Mouse (Mus musculus) granulocyte monocyte progenitor cell, adult 5-6 weeks (primary cell): ENCODE measurements around the gene Cd47. TPM values are rescaled to one million over a fixed set of nuclear protein-coding genes. Genes with fewer than 3 reads are reported as not detected.

Source experiments
- ATAC-seq: replicated peaks from 2 replicates; pipeline ENCODE4 v1.8.0; 2016; ENCODE audit warnings: mild to moderate bottlenecking, moderate TSS enrichment, inconsistent platforms; ENCODE audit not compliant: poor library complexity, severe bottlenecking
- total RNA-seq, 2 experiments: library from RNA; stranded (forward) in 1 of 2; stranded (reverse) in 1 of 2; fragments of 200-712, 200-1000 nt in 1 of 2; fragments of >200 nt in 1 of 2; fragmentation: Nextera tagmentation in 1 of 2; gene quantifications; 2 replicates each; pipeline ENCODE4 v1.2.3; 2014 to 2017

The Cd47 gene
- total RNA-seq, 2 experiments from 2014 or later = 269 to 334 TPM

DNA sequence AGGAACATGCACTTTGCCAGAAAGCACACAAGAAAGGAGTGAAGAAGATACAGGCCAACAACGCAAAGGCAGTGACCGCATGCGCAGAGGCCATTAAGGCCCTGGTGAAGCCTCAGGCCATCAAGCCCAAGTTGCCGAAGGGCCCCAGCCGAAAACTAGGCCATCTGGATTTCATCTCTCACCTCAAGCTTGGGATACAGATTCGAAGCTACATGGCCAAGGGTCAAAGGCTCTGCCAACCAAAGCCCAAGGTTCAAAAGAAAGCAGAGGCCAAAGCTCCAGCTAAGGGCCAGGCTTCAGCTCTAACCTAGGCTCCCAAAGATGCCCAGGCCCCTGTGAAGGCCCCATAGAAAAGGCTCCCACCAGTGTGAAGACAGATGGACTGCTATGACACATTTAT, 14.2 kb upstream of the Cd47 start:
- ATAC-seq = no peak

- ATAC-seq = no peak
Observed at GRCm38 (mm10) chr16:49787714-49788113, 12.6 kb upstream of the Cd47 start.

GRCm38 (mm10) chr16:49790575-49791465, 9.5 kb upstream of the Cd47 start:
- peak; percentile 80 for ATAC-seq

GRCm38 (mm10) chr16:49792446-49792878, 7.9 kb upstream of the Cd47 start:
- peak; percentile 67 for ATAC-seq

DNA sequence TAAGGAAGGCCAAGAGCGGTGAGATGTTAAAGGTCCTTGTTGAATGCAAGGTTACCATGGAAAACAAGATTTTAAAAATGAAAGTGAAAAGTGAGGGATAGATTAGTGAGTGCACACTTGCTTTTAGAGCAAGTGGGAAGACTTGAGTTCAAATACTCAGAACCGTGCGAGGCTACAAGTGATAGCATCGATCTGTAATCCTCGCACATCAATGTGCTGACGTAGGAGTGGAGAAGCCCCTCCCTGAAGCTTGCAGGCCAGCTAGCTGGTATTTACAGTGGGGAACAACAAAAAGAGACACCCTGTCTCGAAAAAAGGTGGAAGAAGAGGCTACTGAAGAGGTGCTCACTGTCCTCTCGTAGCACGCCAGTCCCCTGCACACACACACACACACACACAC, 6.7 kb upstream of the Cd47 start:
- no peak for ATAC-seq

GRCm38 (mm10) chr16:49796271-49796670, 4.1 kb upstream of the Cd47 start:
- 0 out of 2 replicates have a peak, but pooled peaks have one; percentile 8 for ATAC-seq

- ATAC-seq = no peak
Observed at GRCm38 (mm10) chr16:49796954-49797353, 3.4 kb upstream of the Cd47 start.

DNA sequence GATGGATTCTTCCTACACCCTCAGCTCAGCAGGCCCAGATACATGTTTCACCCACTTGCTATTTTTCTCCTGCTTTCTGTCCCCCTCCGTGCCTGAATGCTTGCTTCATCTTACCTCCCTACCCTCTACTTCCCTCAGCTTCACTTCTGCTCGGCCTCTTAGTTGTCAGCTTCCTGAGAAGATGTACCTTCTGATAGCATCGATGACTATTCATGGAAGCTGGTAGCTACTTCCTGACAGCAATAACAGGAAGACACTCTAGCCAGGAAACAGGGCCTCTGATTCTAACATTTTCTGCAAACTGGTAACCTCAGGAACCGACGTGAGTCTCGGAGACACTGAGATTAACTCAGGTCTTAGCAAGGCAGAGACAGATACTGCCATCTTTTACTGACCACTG, 1.5 kb upstream of the Cd47 start:
- ATAC-seq = peak; percentile 55

DNA sequence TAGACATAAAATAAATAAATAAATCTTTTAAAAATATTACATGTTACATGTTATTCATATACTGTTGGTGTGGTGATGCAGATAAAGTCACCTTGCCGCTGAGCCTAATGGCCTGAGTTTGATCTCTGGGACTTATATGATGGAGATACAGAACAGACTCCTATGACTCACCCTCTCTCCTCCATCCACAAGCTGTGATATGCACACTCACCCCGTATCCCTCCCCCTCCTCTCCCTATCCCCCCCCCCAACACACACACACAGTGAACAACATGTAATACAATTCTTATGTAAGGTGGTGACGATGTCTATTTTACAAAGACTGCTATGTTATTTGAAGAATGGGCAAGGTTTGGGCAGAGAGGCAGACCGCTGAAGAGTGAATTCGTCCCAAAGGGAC, 663 bp downstream of the Cd47 start:
- ATAC-seq = no peak

DNA sequence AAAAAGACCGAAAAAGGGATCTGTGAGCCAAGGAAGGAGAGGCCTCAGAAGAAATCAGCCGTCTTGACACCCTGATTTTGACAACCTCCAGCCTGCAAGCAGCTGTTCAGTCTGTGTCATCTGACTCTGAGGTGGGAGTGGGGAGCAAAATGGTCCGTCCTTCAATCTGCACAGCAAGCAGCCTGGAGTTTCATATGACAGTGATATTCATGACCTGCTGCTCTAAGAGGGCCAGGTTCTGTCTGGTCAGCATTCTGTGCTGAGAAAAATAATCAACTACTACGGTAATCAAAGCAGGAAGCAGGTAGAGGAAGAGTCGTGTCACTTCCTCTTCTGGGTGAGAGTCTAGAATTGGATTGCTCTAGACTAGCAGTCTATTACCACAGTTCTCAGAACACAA, 1.1 kb downstream of the Cd47 start:
- ATAC-seq = peak; percentile 43

GRCm38 (mm10) chr16:49802993-49803392, 2.7 kb downstream of the Cd47 start:
- no peak for ATAC-seq

- ATAC-seq = no peak
Observed at GRCm38 (mm10) chr16:49803932-49804461, 3.7 kb downstream of the Cd47 start.

GRCm38 (mm10) chr16:49806920-49807319, 6.6 kb downstream of the Cd47 start:
- no peak for ATAC-seq

GRCm38 (mm10) chr16:49807419-49807841, 7.1 kb downstream of the Cd47 start:
- peak; percentile 58 for ATAC-seq

GRCm38 (mm10) chr16:49807862-49808430, 7.6 kb downstream of the Cd47 start:
- ATAC-seq = no peak

GRCm38 (mm10) chr16:49811897-49812296, 11.6 kb downstream of the Cd47 start:
- no peak for ATAC-seq

GRCm38 (mm10) chr16:49812821-49813616, 12.7 kb downstream of the Cd47 start:
- ATAC-seq = no peak

DNA sequence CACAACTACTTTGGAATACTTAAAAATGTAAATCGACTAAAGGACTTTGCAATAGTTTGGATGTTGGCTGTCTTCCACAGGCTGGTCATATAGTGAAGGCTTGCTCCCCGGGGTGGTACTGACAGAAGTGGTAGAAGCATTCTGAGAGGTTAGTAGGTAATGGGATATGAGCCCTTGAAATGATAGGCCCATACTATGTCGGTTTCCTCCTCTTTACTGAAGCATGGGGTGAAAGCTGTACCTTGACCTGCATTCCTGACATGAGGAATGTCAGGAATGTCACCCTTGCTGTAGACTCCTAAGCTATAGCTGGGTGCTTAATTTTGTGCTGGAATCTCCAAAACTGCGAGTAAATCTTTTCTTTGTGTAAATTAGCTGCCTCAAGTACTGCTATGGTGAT, 14.1 kb downstream of the Cd47 start:
- ATAC-seq = no peak

DNA sequence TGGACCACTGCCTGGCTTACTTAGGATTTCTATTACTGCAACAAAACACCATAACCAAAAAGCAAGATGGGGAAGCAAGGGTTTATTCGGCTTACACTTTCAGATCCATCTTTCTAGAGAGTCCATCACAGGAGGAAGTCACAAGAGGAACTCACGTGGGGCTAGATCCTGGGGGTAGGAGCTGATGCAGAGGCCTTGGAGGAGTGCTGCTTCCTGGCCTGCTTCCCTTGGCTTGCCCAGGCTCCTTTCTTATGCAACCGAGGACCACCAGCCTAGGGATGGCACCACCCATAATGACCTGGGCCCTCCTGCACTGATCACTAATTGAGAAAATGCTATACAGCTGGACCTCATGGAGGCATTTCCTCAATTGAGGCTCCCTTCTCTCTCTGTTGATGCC, 16.6 kb downstream of the Cd47 start:
- peak; percentile 68 for ATAC-seq

GRCm38 (mm10) chr16:49818146-49818545, 17.8 kb downstream of the Cd47 start:
- no peak for ATAC-seq

- peak; percentile 95 for ATAC-seq
Observed at GRCm38 (mm10) chr16:49818627-49819026, 18.3 kb downstream of the Cd47 start.
